Mouse (Mus musculus): ENCODE measurements around the gene Pdss2. TPM values are rescaled to one million over a fixed set of nuclear protein-coding genes. Genes with fewer than 3 reads are reported as not detected.

Gene Pdss2
- total RNA-seq, 1 experiment, result 16.6 TPM

DNA sequence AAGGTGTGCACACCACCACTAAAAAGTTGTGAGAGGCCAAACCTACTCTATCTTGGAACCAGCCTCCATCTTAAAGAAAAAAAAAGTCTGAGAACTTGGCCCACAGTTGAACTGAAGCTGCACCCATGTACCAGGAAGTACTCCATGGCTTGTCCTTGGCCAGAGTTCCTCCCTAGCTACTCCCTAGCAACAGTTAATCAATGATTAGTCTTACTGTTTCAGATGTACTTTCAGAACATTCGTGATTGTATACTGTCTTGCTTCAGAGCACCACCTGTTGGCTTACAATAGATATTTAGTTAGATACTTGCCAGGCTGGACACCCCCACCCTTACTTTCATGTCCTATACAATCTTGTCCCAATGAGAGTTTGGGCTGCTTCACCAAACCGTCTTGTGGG is 50.0 kb downstream of the Pdss2 start:
- H3K4me3 ChIP-seq (ENCODE audit: insufficient read depth in 1 of 2, low read depth in 1 of 2, low read length in 2 of 2, poor library complexity in 1 of 2, severe bottlenecking in 1 of 2), result no peak overlapping the region
- no peak overlapping the region for H3K27ac ChIP-seq (ENCODE audit: insufficient read depth, low read depth, low read length, poor library complexity, severe bottlenecking)
- H3K9me3 ChIP-seq (ENCODE audit: control insufficient read depth, insufficient read depth, low read depth, low read length), result no peaks in the 10 kb centered on the region
- H3K36me3 ChIP-seq (ENCODE audit: control insufficient read depth, insufficient read depth, low read length, poor library complexity, severe bottlenecking), result no peaks in the 10 kb centered on the region
- no peak overlapping the region for H3K9ac ChIP-seq (ENCODE audit: insufficient read depth, low read depth, low read length, poor library complexity, severe bottlenecking)
- TF ChIP-seq ZNF384 (IDR thresholded peaks at IDR 0.05; ENCODE audit: low read depth, low read length) (no peak), HCFC1 (IDR thresholded peaks at IDR 0.05; ENCODE audit: borderline replicate concordance, insufficient read depth, low read length) (no peak)
- H3K4me1 ChIP-seq (ENCODE audit: control insufficient read depth in 2 of 2, insufficient read depth in 2 of 2, low read length in 2 of 2, poor library complexity in 1 of 2), result peaks cover 2 to 3% of the 10 kb centered on the region in 2 experiments; a peak in 3 of 4 replicates
- DNase-seq (ENCODE audit: low read depth, low spot score), result no peak
- in situ Hi-C loops (cut with MboI; ENCODE audit: low sequenced_read_pairs in 2 of 2, unreplicated experiment in 2 of 2), result no loop called here

DNA sequence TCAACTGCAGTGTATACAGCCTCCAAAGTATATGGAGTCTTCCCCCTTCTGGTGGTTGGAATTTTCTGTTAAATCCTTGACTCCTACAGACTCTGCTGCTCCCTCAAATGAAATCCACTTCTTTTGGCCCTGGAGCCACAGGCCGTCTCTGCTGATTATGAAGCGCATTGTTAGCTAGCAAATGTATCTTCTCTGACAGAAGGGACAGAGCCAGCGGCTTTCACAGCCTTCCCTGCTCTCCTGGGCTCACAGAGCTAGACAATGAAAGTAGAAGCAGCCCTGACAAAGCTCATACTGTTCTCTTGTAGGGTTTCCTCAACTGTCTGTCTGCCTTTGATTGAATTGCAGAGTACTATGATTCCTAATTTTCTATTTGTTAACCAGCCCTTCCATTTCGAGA is 51.1 kb downstream of the Pdss2 start:
- in situ Hi-C loops (cut with MboI; ENCODE audit: low sequenced_read_pairs in 2 of 2, unreplicated experiment in 2 of 2), result no loop called here
- peaks cover 5 to 9% of the 10 kb centered on the region in 2 experiments for H3K4me1 ChIP-seq (ENCODE audit: control insufficient read depth in 2 of 2, insufficient read depth in 2 of 2, low read length in 2 of 2, poor library complexity in 1 of 2)
- no peaks in the 10 kb centered on the region for H3K9me3 ChIP-seq (ENCODE audit: control insufficient read depth, insufficient read depth, low read depth, low read length)
- no peak overlapping the region for H3K9ac ChIP-seq (ENCODE audit: insufficient read depth, low read depth, low read length, poor library complexity, severe bottlenecking)
- no peak overlapping the region for H3K4me3 ChIP-seq (ENCODE audit: insufficient read depth in 1 of 2, low read depth in 1 of 2, low read length in 2 of 2, poor library complexity in 1 of 2, severe bottlenecking in 1 of 2)
- no peak overlapping the region for H3K27ac ChIP-seq (ENCODE audit: insufficient read depth, low read depth, low read length, poor library complexity, severe bottlenecking)
- TF ChIP-seq CHD2 (IDR thresholded peaks at IDR 0.05; ENCODE audit: low read depth, low read length), result no peak
- TF ChIP-seq ZC3H11A (IDR thresholded peaks at IDR 0.05; ENCODE audit: borderline replicate concordance, low read depth, low read length), result no peak
- DNase-seq (ENCODE audit: low read depth, low spot score), result no peak
- no peaks in the 10 kb centered on the region for H3K36me3 ChIP-seq (ENCODE audit: control insufficient read depth, insufficient read depth, low read length, poor library complexity, severe bottlenecking)

GRCm38 (mm10) chr10:43273057-43273456 is 51.8 kb downstream of the Pdss2 start:
- H3K4me1 ChIP-seq (ENCODE audit: control insufficient read depth in 2 of 2, insufficient read depth in 2 of 2, low read length in 2 of 2, poor library complexity in 1 of 2), result peaks cover 6 to 11% of the 10 kb centered on the region in 2 experiments
- no peak overlapping the region for H3K4me3 ChIP-seq (ENCODE audit: insufficient read depth in 1 of 2, low read depth in 1 of 2, low read length in 2 of 2, poor library complexity in 1 of 2, severe bottlenecking in 1 of 2)
- no peak overlapping the region for H3K27ac ChIP-seq (ENCODE audit: insufficient read depth, low read depth, low read length, poor library complexity, severe bottlenecking)
- no peak for DNase-seq (ENCODE audit: low read depth, low spot score)
- H3K9me3 ChIP-seq (ENCODE audit: control insufficient read depth, insufficient read depth, low read depth, low read length), result no peaks in the 10 kb centered on the region
- H3K9ac ChIP-seq (ENCODE audit: insufficient read depth, low read depth, low read length, poor library complexity, severe bottlenecking), result no peak overlapping the region
- TF ChIP-seq MAFK (IDR thresholded peaks at IDR 0.05; ENCODE audit: insufficient read depth, low read depth, low read length) (no peak), ZC3H11A (IDR thresholded peaks at IDR 0.05; ENCODE audit: borderline replicate concordance, low read depth, low read length) (no peak), CHD2 (IDR thresholded peaks at IDR 0.05; ENCODE audit: low read depth, low read length) (no peak), ZNF384 (IDR thresholded peaks at IDR 0.05; ENCODE audit: low read depth, low read length) (no peak), HCFC1 (IDR thresholded peaks at IDR 0.05; ENCODE audit: borderline replicate concordance, insufficient read depth, low read length) (no peak)
- H3K36me3 ChIP-seq (ENCODE audit: control insufficient read depth, insufficient read depth, low read length, poor library complexity, severe bottlenecking), result no peaks in the 10 kb centered on the region
- in situ Hi-C loops (cut with MboI; ENCODE audit: low sequenced_read_pairs in 2 of 2, unreplicated experiment in 2 of 2), result no loop called here

DNA sequence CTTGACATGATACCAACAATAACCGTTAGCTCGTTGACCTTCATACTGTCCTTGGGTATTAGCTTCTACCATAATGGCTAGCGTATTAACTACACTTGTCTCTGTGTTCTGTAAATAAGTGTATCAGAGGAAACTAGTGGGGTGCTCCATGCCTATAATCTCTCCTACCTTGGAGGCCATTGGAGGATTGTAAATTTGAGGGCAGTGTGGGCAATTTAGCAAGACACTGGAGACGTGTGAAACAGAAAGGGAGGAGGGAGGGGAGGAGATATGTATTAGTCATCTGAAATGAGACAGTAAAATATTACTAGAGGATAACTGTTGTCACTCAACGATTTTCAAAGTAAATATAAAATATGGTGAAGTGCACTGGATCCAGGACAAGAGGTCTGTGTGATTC is 54.2 kb downstream of the Pdss2 start:
- Histone ChIP-seq H3K4me3 (ENCODE audit: insufficient read depth in 1 of 2, low read depth in 1 of 2, low read length in 2 of 2, poor library complexity in 1 of 2, severe bottlenecking in 1 of 2) (no peak overlapping the region), H3K9ac (ENCODE audit: insufficient read depth, low read depth, low read length, poor library complexity, severe bottlenecking) (no peak overlapping the region), H3K9me3 (ENCODE audit: control insufficient read depth, insufficient read depth, low read depth, low read length) (no peaks in the 10 kb centered on the region), H3K27ac (ENCODE audit: insufficient read depth, low read depth, low read length, poor library complexity, severe bottlenecking) (no peak overlapping the region), H3K4me1 (ENCODE audit: control insufficient read depth in 2 of 2, insufficient read depth in 2 of 2, low read length in 2 of 2, poor library complexity in 1 of 2) (peaks cover 6 to 13% of the 10 kb centered on the region in 2 experiments), H3K36me3 (ENCODE audit: control insufficient read depth, insufficient read depth, low read length, poor library complexity, severe bottlenecking) (no peaks in the 10 kb centered on the region)
- in situ Hi-C loops (cut with MboI; ENCODE audit: low sequenced_read_pairs in 2 of 2, unreplicated experiment in 2 of 2), result no loop called here
- DNase-seq (ENCODE audit: low read depth, low spot score), result no peak
- TF ChIP-seq HCFC1 (IDR thresholded peaks at IDR 0.05; ENCODE audit: borderline replicate concordance, insufficient read depth, low read length) (no peak), CHD2 (IDR thresholded peaks at IDR 0.05; ENCODE audit: low read depth, low read length) (no peak)

DNA sequence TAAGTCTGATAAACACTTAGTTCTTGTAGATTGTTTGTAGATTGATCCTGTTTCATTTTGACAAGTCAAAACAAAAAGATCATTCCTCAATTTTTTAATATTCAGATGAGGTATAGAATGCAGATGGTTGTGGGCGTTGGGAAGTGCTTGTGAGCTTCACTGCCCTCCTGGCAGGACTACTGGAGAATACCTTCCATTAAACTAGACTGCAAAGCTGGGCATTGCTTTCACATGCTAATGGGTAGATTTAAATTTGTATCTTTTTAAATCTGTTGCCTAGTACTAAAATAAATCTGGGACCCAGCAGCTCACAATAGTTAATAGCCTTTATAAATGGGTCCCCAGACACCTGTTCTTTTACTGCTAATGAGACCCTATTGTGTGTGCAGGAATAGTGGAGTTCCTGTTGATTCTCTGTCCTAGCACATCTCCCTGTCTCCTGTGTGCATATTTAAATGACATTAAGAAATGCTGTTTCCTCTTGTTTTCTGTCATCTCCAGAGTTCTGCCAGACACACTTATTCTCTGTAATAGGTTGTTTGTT is 54.9 kb downstream of the Pdss2 start:
- Histone ChIP-seq H3K4me1 (ENCODE audit: control insufficient read depth in 2 of 2, insufficient read depth in 2 of 2, low read length in 2 of 2, poor library complexity in 1 of 2) (peaks cover 6 to 13% of the 10 kb centered on the region in 2 experiments), H3K9ac (ENCODE audit: insufficient read depth, low read depth, low read length, poor library complexity, severe bottlenecking) (no peak overlapping the region), H3K27ac (ENCODE audit: insufficient read depth, low read depth, low read length, poor library complexity, severe bottlenecking) (no peak overlapping the region), H3K4me3 (ENCODE audit: insufficient read depth in 1 of 2, low read depth in 1 of 2, low read length in 2 of 2, poor library complexity in 1 of 2, severe bottlenecking in 1 of 2) (no peak overlapping the region), H3K36me3 (ENCODE audit: control insufficient read depth, insufficient read depth, low read length, poor library complexity, severe bottlenecking) (no peaks in the 10 kb centered on the region; the same call in 1 of the 2 replicates), H3K9me3 (ENCODE audit: control insufficient read depth, insufficient read depth, low read depth, low read length) (no peaks in the 10 kb centered on the region)
- no peak for TF ChIP-seq ZNF384 (IDR thresholded peaks at IDR 0.05; ENCODE audit: low read depth, low read length)
- no peak for DNase-seq (ENCODE audit: low read depth, low spot score)
- in situ Hi-C loops (cut with MboI; ENCODE audit: low sequenced_read_pairs in 2 of 2, unreplicated experiment in 2 of 2), result no loop called here

Data from ES-E14 (cell line).